Mouse (Mus musculus) bone marrow, adult 2 months (tissue): Measurements from ENCODE around the gene Cacna1d.

Experiments used
- CTCF ChIP-seq: fragments of 200-500 bp; IDR thresholded peaks from 2 replicates; pipeline ENCODE4 v1.5.1; 2011; ENCODE audit warnings: low read length, control low read depth; ENCODE audit not compliant: control insufficient read depth, insufficient read depth
- POLR2A ChIP-seq: fragments of 200-500 bp; IDR thresholded peaks from 2 replicates; pipeline ENCODE4 v1.6.1; 2011; ENCODE audit warnings: low read depth, mild to moderate bottlenecking, control low read depth, low read length, borderline replicate concordance; ENCODE audit not compliant: control insufficient read depth

DNA sequence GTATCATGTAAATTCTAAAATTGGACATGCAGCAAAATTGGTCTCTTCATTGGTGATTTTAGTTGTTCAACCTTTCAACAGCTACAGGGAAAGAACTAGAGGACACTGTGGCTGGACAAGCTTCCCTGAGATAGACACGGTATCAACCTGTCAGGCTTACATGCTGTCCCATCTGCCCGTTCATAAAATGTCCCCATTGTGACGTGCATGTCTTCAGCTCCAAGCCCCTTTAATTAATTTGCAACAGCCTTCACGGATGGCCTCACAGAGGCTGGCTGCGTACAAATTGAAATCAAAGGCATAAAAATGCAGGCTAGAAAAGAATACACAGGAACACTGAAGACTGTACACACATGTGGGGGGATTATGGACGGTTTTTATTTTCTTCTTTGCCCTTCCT lies 185.0 kb downstream of the Cacna1d start:
- no peak for TF ChIP-seq POLR2A
- TF ChIP-seq CTCF = no peak
